Comparison of ENCODE assay signal across 9 mouse cellular contexts in genomic region chr4:155769496-155769879, GRCm38 (mm10). TPM values are rescaled to one million over a fixed set of nuclear protein-coding genes. Genes with fewer than 3 reads are reported as not detected.
DNase-seq lines count a peak whose midpoint lies in the region; ATAC-seq and TF ChIP-seq lines count a peak whose summit lies in the region.
"Had no signal": no experiment of that assay in that cellular context is flagged by ENCODE, and none has a peak within 500 bp of the region (broad histone marks: within the 10 kb centered on the region; RNA-seq: fewer than 3 reads in every experiment).

No protein-coding gene starts in this region.

- no peaks in the 10 kb centered on the region for H3K36me3 ChIP-seq in lung, postnatal 0 days (ENCODE audit: insufficient read depth, low read length)
- no peaks in the 10 kb centered on the region for H3K36me3 ChIP-seq in limb, embryonic 15.5 days
- no peaks in the 10 kb centered on the region for H3K36me3 ChIP-seq in stomach, postnatal 0 days (ENCODE audit: control insufficient read depth, insufficient read depth, low read length)

- no peaks in the 10 kb centered on the region for H3K9me3 ChIP-seq in lung, postnatal 0 days (ENCODE audit: low read length)
- H3K9me3 ChIP-seq in limb, embryonic 15.5 days: no peaks in the 10 kb centered on the region
- no peaks in the 10 kb centered on the region for H3K9me3 ChIP-seq in stomach, postnatal 0 days (ENCODE audit: control insufficient read depth, low read length)

- peak overlapping the region; percentile 63; the same call in 1 of the 2 replicates for H3K27ac ChIP-seq in lung, postnatal 0 days (ENCODE audit: low read length)
- H3K27ac ChIP-seq in limb, embryonic 15.5 days: peak overlapping the region; percentile 79; the same call in 1 of the 2 replicates
- peak overlapping the region; percentile 81 for H3K27ac ChIP-seq in stomach, postnatal 0 days (replicated peaks)

- 66% methylated on average over 5 of the region's 5 CpGs for WGBS in lung, postnatal 0 days
- WGBS in limb, embryonic 15.5 days: 54% methylated on average over 5 of the region's 5 CpGs
- WGBS in stomach, postnatal 0 days: 63% methylated on average over 5 of the region's 5 CpGs

- TF ChIP-seq EP300 in lung, postnatal 0 days (IDR thresholded peaks at IDR 0.05): no peak
- TF ChIP-seq EP300 in stomach, postnatal 0 days (optimal IDR thresholded peaks at IDR 0.05): no peak

- DNase-seq in adrenal gland, postnatal 14 days: peak; percentile 64
- DNase-seq in adrenal gland, postnatal 4 days (ENCODE audit: low spot score in 2 of 2): no peak
- no peak for DNase-seq in lung, postnatal 0 days (ENCODE audit: low spot score)
- no peak for DNase-seq in lung, postnatal 4 days
- DNase-seq in stomach, postnatal 0 days (ENCODE audit: low spot score): no peak
- no peak for DNase-seq in cerebellum, adult 9-11 months

- TF ChIP-seq CTCF in lung, postnatal 0 days (IDR thresholded peaks at IDR 0.05): no peak
- TF ChIP-seq CTCF in stomach, postnatal 0 days (IDR thresholded peaks at IDR 0.05; ENCODE audit: low read depth): no peak

- H3K4me3 ChIP-seq in lung, postnatal 0 days (ENCODE audit: low read depth, low read length): peak overlapping the region; percentile 53
- H3K4me3 ChIP-seq in limb, embryonic 15.5 days: peak overlapping the region; percentile 53
- no peak overlapping the region; the same call in 1 of the 2 replicates for H3K4me3 ChIP-seq in stomach, postnatal 0 days (ENCODE audit: low read depth, low read length)

- 0 out of 2 replicates have a peak, but pooled peaks cover 4% of the 10 kb centered on the region for H3K27me3 ChIP-seq in lung, postnatal 0 days (replicated peaks; ENCODE audit: insufficient read depth, low read length)
- 0 out of 2 replicates have a peak, but pooled peaks cover 6% of the 10 kb centered on the region for H3K27me3 ChIP-seq in limb, embryonic 15.5 days
- H3K27me3 ChIP-seq in stomach, postnatal 0 days (ENCODE audit: control insufficient read depth, insufficient read depth, low read length): no peaks in the 10 kb centered on the region; the same call in 1 of the 2 replicates

- H3K4me1 ChIP-seq in lung, postnatal 0 days (ENCODE audit: insufficient read depth, low read depth, low read length): peaks cover 7% of the 10 kb centered on the region; the same call in 1 of the 2 replicates
- peaks cover 33% of the 10 kb centered on the region for H3K4me1 ChIP-seq in limb, embryonic 15.5 days
- H3K4me1 ChIP-seq in stomach, postnatal 0 days (replicated peaks; ENCODE audit: control insufficient read depth, insufficient read depth): 0 out of 2 replicates have a peak, but pooled peaks cover 6% of the 10 kb centered on the region

- H3K9ac ChIP-seq in lung, postnatal 0 days (replicated peaks; ENCODE audit: low read depth): peak overlapping the region; percentile 51; the same call in 1 of the 2 replicates
- H3K9ac ChIP-seq in limb, embryonic 15.5 days: peak overlapping the region; percentile 69
- peak overlapping the region; percentile 77 for H3K9ac ChIP-seq in stomach, postnatal 0 days (ENCODE audit: low read length)

- ATAC-seq in lung, postnatal 0 days: no peak
- no peak for ATAC-seq in limb, embryonic 15.5 days (ENCODE audit: insufficient number of reproducible peaks, low FRiP score, low TSS enrichment, low read depth)
- no peak for ATAC-seq in stomach, postnatal 0 days (ENCODE audit: low FRiP score, low TSS enrichment)
- ATAC-seq in granulocyte monocyte progenitor cell, adult 5-6 weeks (replicated peaks; ENCODE audit: poor library complexity, severe bottlenecking): no peak

- H3K4me2 ChIP-seq in lung, postnatal 0 days (replicated peaks; ENCODE audit: low read depth, low read length): peak overlapping the region; percentile 85
- peak overlapping the region; percentile 80 for H3K4me2 ChIP-seq in limb, embryonic 15.5 days
- H3K4me2 ChIP-seq in stomach, postnatal 0 days (replicated peaks; ENCODE audit: low read depth): peak overlapping the region; percentile 81

RNA-seq across cellular contexts. Expression of gene Vwa1, which starts 5.0 kb away (rescaled TPM):
- total RNA-seq in adrenal gland, postnatal 14 days (2021): 5.2 and 5.5 TPM in 2 replicates
- total RNA-seq in adrenal gland, postnatal 4 days (2021): 1 to 10 TPM; 5.7 to 7.4 TPM
- polyA plus RNA-seq in lung, postnatal 0 days (2015; fragmentation: Nextera tagmentation; extraction: Ambion mirVana): 6.5 and 7.0 TPM in 2 replicates
- 17.6 and 21.3 TPM in 2 replicates for polyA plus RNA-seq in limb, embryonic 15.5 days (2015; fragmentation: Nextera tagmentation; extraction: Ambion mirVana)
- 30.0 and 32.3 TPM in 2 replicates for polyA plus RNA-seq in stomach, postnatal 0 days (2015; fragmentation: Nextera tagmentation; extraction: Ambion mirVana)
- not detected in 2 replicates for total RNA-seq in granulocyte monocyte progenitor cell, adult 5-6 weeks (2014; fragmentation: Nextera tagmentation)
- total RNA-seq in granulocyte monocyte progenitor cell, adult 5-6 weeks (2017): 0.26 and 0.36 TPM in 2 replicates

RNA-seq across cellular contexts. Expression of gene Atad3a, which starts 8.6 kb away (rescaled TPM):
- total RNA-seq in adrenal gland, postnatal 14 days (2021): 117 and 127 TPM in 2 replicates
- 100 to 1,000 TPM in 1 of 2 experiments, 10 to 100 TPM in 1; 99.1 to 102 TPM for total RNA-seq in adrenal gland, postnatal 4 days (2021)
- polyA plus RNA-seq in lung, postnatal 0 days (2015; fragmentation: Nextera tagmentation; extraction: Ambion mirVana): 26.1 and 28.5 TPM in 2 replicates
- 84.1 and 91.5 TPM in 2 replicates for polyA plus RNA-seq in limb, embryonic 15.5 days (2015; fragmentation: Nextera tagmentation; extraction: Ambion mirVana)
- polyA plus RNA-seq in stomach, postnatal 0 days (2015; fragmentation: Nextera tagmentation; extraction: Ambion mirVana): 48.8 and 55.1 TPM in 2 replicates
- 66.8 and 134 TPM in 2 replicates for total RNA-seq in granulocyte monocyte progenitor cell, adult 5-6 weeks (2014; fragmentation: Nextera tagmentation)
- 95.3 and 118 TPM in 2 replicates for total RNA-seq in granulocyte monocyte progenitor cell, adult 5-6 weeks (2017)

RNA-seq across cellular contexts. Expression of gene Tmem88b, which starts 16.2 kb away (rescaled TPM):
- 0.79 and 0.82 TPM in 2 replicates for total RNA-seq in adrenal gland, postnatal 14 days (2021)
- total RNA-seq in adrenal gland, postnatal 4 days (2021): under 1 TPM; 0.79 to 0.84 TPM
- 0.13 and 0.31 TPM in 2 replicates for polyA plus RNA-seq in lung, postnatal 0 days (2015; fragmentation: Nextera tagmentation; extraction: Ambion mirVana)
- polyA plus RNA-seq in limb, embryonic 15.5 days (2015; fragmentation: Nextera tagmentation; extraction: Ambion mirVana): 0.38 and 0.52 TPM in 2 replicates
- polyA plus RNA-seq in stomach, postnatal 0 days (2015; fragmentation: Nextera tagmentation; extraction: Ambion mirVana): 0.13 and 0.27 TPM in 2 replicates
- total RNA-seq in granulocyte monocyte progenitor cell, adult 5-6 weeks (2014; fragmentation: Nextera tagmentation): not detected in 2 replicates
- total RNA-seq in granulocyte monocyte progenitor cell, adult 5-6 weeks (2017): not detected in 2 replicates

RNA-seq across cellular contexts. Expression of gene Ankrd65, which starts 20.8 kb away (rescaled TPM):
- not detected in 2 replicates for total RNA-seq in adrenal gland, postnatal 14 days (2021)
- total RNA-seq in adrenal gland, postnatal 4 days (2021): not detected
- 6.0 and 6.6 TPM in 2 replicates for polyA plus RNA-seq in lung, postnatal 0 days (2015; fragmentation: Nextera tagmentation; extraction: Ambion mirVana)
- not detected in 2 replicates for polyA plus RNA-seq in limb, embryonic 15.5 days (2015; fragmentation: Nextera tagmentation; extraction: Ambion mirVana)
- polyA plus RNA-seq in stomach, postnatal 0 days (2015; fragmentation: Nextera tagmentation; extraction: Ambion mirVana): 0.10 and 0.13 TPM in 2 replicates
- total RNA-seq in granulocyte monocyte progenitor cell, adult 5-6 weeks (2014; fragmentation: Nextera tagmentation): not detected in 2 replicates
- total RNA-seq in granulocyte monocyte progenitor cell, adult 5-6 weeks (2017): not detected in 2 replicates
- polyA plus RNA-seq: large intestine, adult 2 months had no signal

RNA-seq across cellular contexts. Expression of gene Mrpl20, which starts 33.2 kb away (rescaled TPM):
- total RNA-seq in adrenal gland, postnatal 14 days (2021): 194 and 200 TPM in 2 replicates
- 100 to 1,000 TPM; 110 to 122 TPM for total RNA-seq in adrenal gland, postnatal 4 days (2021)
- 164 and 186 TPM in 2 replicates for polyA plus RNA-seq in lung, postnatal 0 days (2015; fragmentation: Nextera tagmentation; extraction: Ambion mirVana)
- polyA plus RNA-seq in limb, embryonic 15.5 days (2015; fragmentation: Nextera tagmentation; extraction: Ambion mirVana): 169 and 184 TPM in 2 replicates
- 230 and 240 TPM in 2 replicates for polyA plus RNA-seq in stomach, postnatal 0 days (2015; fragmentation: Nextera tagmentation; extraction: Ambion mirVana)
- total RNA-seq in granulocyte monocyte progenitor cell, adult 5-6 weeks (2014; fragmentation: Nextera tagmentation): 191 and 198 TPM in 2 replicates
- 84.2 and 91.1 TPM in 2 replicates for total RNA-seq in granulocyte monocyte progenitor cell, adult 5-6 weeks (2017)
